Mouse (Mus musculus) MN1 (cell line): ENCODE data around the gene Rpl34.

Experiments
- DNase-seq: peaks from one replicate; pipeline ENCODE4 v3.0.0-alpha.2; 2016; ENCODE audit warnings: low spot score

Gene Rpl34

GRCm38 (mm10) chr3:130712891-130713290, 17.3 kb downstream of the Rpl34 start:
- no peak for DNase-seq

- DNase-seq, result no peak
These were observed 20.1 kb downstream of the Rpl34 start for GRCm38 (mm10) chr3:130710103-130710502.

- peak; percentile 95 for DNase-seq
These were observed 21.0 kb downstream of the Rpl34 start, which contains the start of gene Ostc for GRCm38 (mm10) chr3:130708967-130709924. Gene Ostc, minus strand, starts transcription at chr3:130709444.

GRCm38 (mm10) chr3:130708529-130708928, 21.7 kb downstream of the Rpl34 start:
- DNase-seq, result no peak

GRCm38 (mm10) chr3:130702289-130702688, 27.9 kb downstream of the Rpl34 start:
- no peak for DNase-seq

- no peak for DNase-seq
These were observed 32.6 kb downstream of the Rpl34 start for GRCm38 (mm10) chr3:130697622-130698021.

- no peak for DNase-seq
These were observed 35.5 kb downstream of the Rpl34 start for GRCm38 (mm10) chr3:130694705-130695104.

GRCm38 (mm10) chr3:130694041-130694593, 36.1 kb downstream of the Rpl34 start:
- peak; percentile 60 for DNase-seq

GRCm38 (mm10) chr3:130691596-130692170, 38.5 kb downstream of the Rpl34 start:
- no peak for DNase-seq

- peak; percentile 54 for DNase-seq
These were observed 39.2 kb downstream of the Rpl34 start for GRCm38 (mm10) chr3:130690834-130691595.

GRCm38 (mm10) chr3:130689630-130690029, 40.6 kb downstream of the Rpl34 start:
- DNase-seq, result peak; percentile 63

GRCm38 (mm10) chr3:130687051-130687450, 43.1 kb downstream of the Rpl34 start:
- no peak for DNase-seq

- DNase-seq, result no peak
These were observed 45.2 kb downstream of the Rpl34 start for GRCm38 (mm10) chr3:130685014-130685366.

GRCm38 (mm10) chr3:130684276-130685013, 45.8 kb downstream of the Rpl34 start:
- no peak for DNase-seq

- no peak for DNase-seq
These were observed 46.4 kb downstream of the Rpl34 start for GRCm38 (mm10) chr3:130683836-130684235.

GRCm38 (mm10) chr3:130682183-130682582, 48.0 kb downstream of the Rpl34 start:
- no peak for DNase-seq

GRCm38 (mm10) chr3:130681226-130681625, 49.0 kb downstream of the Rpl34 start:
- DNase-seq, result no peak

- no peak for DNase-seq
These were observed 52.3 kb downstream of the Rpl34 start for GRCm38 (mm10) chr3:130677671-130678460.
